Mouse (Mus musculus) kidney, embryonic 16.5 days (tissue): ENCODE results near the gene Tars2. TPM values are rescaled to one million over a fixed set of nuclear protein-coding genes. Genes with fewer than 3 reads are reported as not detected.

ENCODE experiments used
- ATAC-seq: fragments of 200-750 bp; cut with Nextera tagmentation; 2 replicates; pipeline ENCODE4 v1.8.0; 2017; ENCODE audit warnings: moderate TSS enrichment; ENCODE audit not compliant: low FRiP score, low TSS enrichment
- H3K27ac ChIP-seq: fragments of 300-500 bp; sonication (generic); 2 replicates; pipeline ENCODE4 v1.5.1; 2014; ENCODE audit warnings: low read length
- H3K27me3 ChIP-seq: fragments of 300-500 bp; sonication (generic); 2 replicates; pipeline ENCODE4 v1.6.1; 2014; ENCODE audit warnings: low read length, control low read depth, mixed read lengths; ENCODE audit not compliant: insufficient read depth
- H3K36me3 ChIP-seq: fragments of 300-500 bp; sonication (generic); 2 replicates; pipeline ENCODE4 v1.6.1; 2014; ENCODE audit warnings: low read length, control low read depth, mixed read lengths; ENCODE audit not compliant: insufficient read depth
- H3K4me1 ChIP-seq: fragments of 300-500 bp; sonication (generic); 2 replicates; pipeline ENCODE4 v1.6.1; 2014; ENCODE audit warnings: low read length, control low read depth, mixed read lengths; ENCODE audit not compliant: insufficient read depth
- H3K4me2 ChIP-seq: fragments of 300-500 bp; sonication (generic); replicated peaks from 2 replicates; pipeline ENCODE4 v1.6.1; 2014; ENCODE audit warnings: low read depth, low read length
- H3K4me3 ChIP-seq: fragments of 300-500 bp; sonication (generic); 2 replicates; pipeline ENCODE4 v1.5.1; 2014; ENCODE audit warnings: mild to moderate bottlenecking, low read length
- H3K9ac ChIP-seq: fragments of 300-500 bp; sonication (generic); replicated peaks from 2 replicates; pipeline ENCODE4 v1.6.1; 2014; ENCODE audit warnings: low read length
- H3K9me3 ChIP-seq: fragments of 300-500 bp; sonication (generic); 2 replicates; pipeline ENCODE4 v1.6.1; 2016; ENCODE audit warnings: low read length, control low read depth
- WGBS: fragments of 180-500 bp; shearing (Covaris S2); extraction: QIAGEN DNeasy Blood & Tissue Kit; methylation state at CpG from one replicate; pipeline ENCODE4 v1.1.7; 2014; 5-methylcytosine and 5-hydroxymethylcytosine counted together
- polyA plus RNA-seq: library from polyadenylated mRNA; unstranded; fragments of >200 nt; fragmentation: Nextera tagmentation; extraction: Ambion mirVana; gene quantifications from 2 replicates; pipeline ENCODE4 v1.2.1, GENCODE M21; 2015

Gene Tars2
- polyA plus RNA-seq, 1 experiment from 2014 or later: 55.9 TPM

GRCm38 (mm10) chr3:95726696-95727358, 33.2 kb downstream of the Tars2 start:
- no peak overlapping the region for H3K4me3 ChIP-seq
- no peak for ATAC-seq
- no peaks in the 10 kb centered on the region for H3K9me3 ChIP-seq
- 56% methylated on average over 7 of the region's 7 CpGs for WGBS
- no peak overlapping the region for H3K4me2 ChIP-seq
- no peak overlapping the region for H3K9ac ChIP-seq
- no peak overlapping the region for H3K27ac ChIP-seq
- no peaks in the 10 kb centered on the region for H3K27me3 ChIP-seq
- H3K36me3 ChIP-seq: no peaks in the 10 kb centered on the region
- H3K4me1 ChIP-seq: no peaks in the 10 kb centered on the region

- no peak for ATAC-seq
- no peak overlapping the region for H3K4me2 ChIP-seq
- 85% methylated on average over 7 of the region's 7 CpGs for WGBS
- no peaks in the 10 kb centered on the region for H3K9me3 ChIP-seq
- no peak overlapping the region for H3K9ac ChIP-seq
- H3K36me3 ChIP-seq: no peaks in the 10 kb centered on the region
- no peak overlapping the region for H3K4me3 ChIP-seq
- H3K4me1 ChIP-seq: no peaks in the 10 kb centered on the region
- no peaks in the 10 kb centered on the region for H3K27me3 ChIP-seq
- no peak overlapping the region for H3K27ac ChIP-seq
These were observed 34.1 kb downstream of the Tars2 start for GRCm38 (mm10) chr3:95725863-95726262.

GRCm38 (mm10) chr3:95722386-95722785, 37.6 kb downstream of the Tars2 start:
- no peak overlapping the region for H3K27ac ChIP-seq
- WGBS: 53% methylated on average over 3 of the region's 3 CpGs

DNA sequence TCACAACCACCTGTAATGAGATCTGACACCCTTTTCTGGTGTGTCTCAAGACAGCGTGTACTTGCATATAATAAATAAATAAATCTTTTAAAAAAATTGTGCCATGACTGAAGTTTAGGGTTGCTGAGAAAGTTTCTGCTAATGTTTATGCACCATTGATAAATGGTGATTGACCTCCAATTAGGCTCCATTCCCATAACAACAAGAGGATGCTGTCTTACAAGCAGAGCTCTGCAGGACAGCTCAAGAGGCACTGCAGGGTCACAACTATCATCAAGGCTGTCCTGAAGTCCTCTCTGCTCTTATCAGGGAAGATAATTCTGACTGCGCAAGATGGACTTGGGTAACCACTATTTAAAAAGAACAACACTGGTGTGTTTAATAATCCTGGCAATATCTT, 41.9 kb downstream of the Tars2 start:
- peaks cover 2% of the 10 kb centered on the region; the same call in 1 of the 2 replicates for H3K36me3 ChIP-seq
- no peak overlapping the region for H3K9ac ChIP-seq
- no peaks in the 10 kb centered on the region for H3K27me3 ChIP-seq
- H3K4me3 ChIP-seq: no peak overlapping the region
- H3K4me2 ChIP-seq: no peak overlapping the region
- H3K4me1 ChIP-seq: no peaks in the 10 kb centered on the region
- H3K9me3 ChIP-seq: no peaks in the 10 kb centered on the region
- 91% methylated on average over 2 of the region's 2 CpGs for WGBS
- ATAC-seq: no peak
- no peak overlapping the region for H3K27ac ChIP-seq

More at GRCm38 (mm10) chr3:95722386-95722785, 37.6 kb downstream of the Tars2 start:
- Histone ChIP-seq H3K9ac (no peak overlapping the region), H3K36me3 (no peaks in the 10 kb centered on the region), H3K9me3 (no peaks in the 10 kb centered on the region), H3K4me1 (no peaks in the 10 kb centered on the region), H3K4me2 (no peak overlapping the region), H3K27me3 (no peaks in the 10 kb centered on the region), H3K4me3 (no peak overlapping the region)
- no peak for ATAC-seq

GRCm38 (mm10) chr3:95716075-95716474, 43.9 kb downstream of the Tars2 start:
- Histone ChIP-seq H3K4me3 (no peak overlapping the region), H3K4me2 (no peak overlapping the region), H3K9me3 (no peaks in the 10 kb centered on the region), H3K27me3 (no peaks in the 10 kb centered on the region), H3K27ac (no peak overlapping the region), H3K4me1 (no peaks in the 10 kb centered on the region), H3K36me3 (peaks cover 4% of the 10 kb centered on the region; the same call in 1 of the 2 replicates), H3K9ac (no peak overlapping the region)
- no peak for ATAC-seq
- WGBS: 89% methylated on average over 1 of the region's 1 CpGs

- peaks cover 4% of the 10 kb centered on the region; the same call in 1 of the 2 replicates for H3K36me3 ChIP-seq
- H3K9ac ChIP-seq: no peak overlapping the region
- H3K4me2 ChIP-seq: no peak overlapping the region
- H3K27ac ChIP-seq: no peak overlapping the region
- no peak for ATAC-seq
- 0 out of 2 replicates have a peak, but pooled peaks cover 2% of the 10 kb centered on the region for H3K4me1 ChIP-seq
- no peaks in the 10 kb centered on the region for H3K27me3 ChIP-seq
- H3K4me3 ChIP-seq: no peak overlapping the region
- H3K9me3 ChIP-seq: no peaks in the 10 kb centered on the region
These were observed 50.0 kb downstream of the Tars2 start for GRCm38 (mm10) chr3:95709967-95710366.

DNA sequence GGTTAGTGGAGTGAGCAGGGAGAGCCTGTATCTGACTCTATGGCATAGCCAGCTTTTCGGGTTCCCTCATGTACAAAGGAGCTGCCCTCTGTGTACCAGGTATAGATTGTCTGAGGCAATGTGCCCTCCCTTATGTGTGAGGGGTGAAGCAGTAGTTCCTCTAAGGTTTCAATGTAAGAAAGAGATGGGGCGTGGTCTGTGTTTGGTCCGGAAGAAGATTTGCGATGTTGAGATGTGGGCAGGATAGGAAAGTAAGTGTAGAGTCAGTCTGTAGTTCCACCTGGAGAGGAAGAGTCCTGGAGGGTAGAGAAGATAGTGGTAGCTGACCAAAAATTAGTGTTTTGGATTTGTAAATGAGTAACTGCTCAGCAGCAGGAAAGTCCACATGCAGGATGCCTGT, 51.0 kb downstream of the Tars2 start:
- H3K4me3 ChIP-seq: no peak overlapping the region
- H3K36me3 ChIP-seq: peaks cover 4% of the 10 kb centered on the region; the same call in 1 of the 2 replicates
- WGBS: 85% methylated on average over 4 of the region's 4 CpGs
- no peak overlapping the region for H3K4me2 ChIP-seq
- 0 out of 2 replicates have a peak, but pooled peaks cover 2% of the 10 kb centered on the region for H3K4me1 ChIP-seq
- no peaks in the 10 kb centered on the region for H3K27me3 ChIP-seq
- no peaks in the 10 kb centered on the region for H3K9me3 ChIP-seq
- H3K9ac ChIP-seq: no peak overlapping the region
- ATAC-seq: no peak
- no peak overlapping the region for H3K27ac ChIP-seq

GRCm38 (mm10) chr3:95707497-95707896, 52.5 kb downstream of the Tars2 start:
- Histone ChIP-seq H3K4me1 (0 out of 2 replicates have a peak, but pooled peaks cover 2% of the 10 kb centered on the region), H3K36me3 (no peaks in the 10 kb centered on the region), H3K4me3 (no peak overlapping the region), H3K9ac (no peak overlapping the region), H3K9me3 (no peaks in the 10 kb centered on the region), H3K4me2 (no peak overlapping the region), H3K27me3 (no peaks in the 10 kb centered on the region), H3K27ac (no peak overlapping the region)
- WGBS: 65% methylated on average over 7 of the region's 7 CpGs
- ATAC-seq: no peak

- ATAC-seq: no peak
- no peak overlapping the region for H3K9ac ChIP-seq
- H3K9me3 ChIP-seq: no peaks in the 10 kb centered on the region
- no peak overlapping the region for H3K4me3 ChIP-seq
- H3K4me1 ChIP-seq: peaks cover 11% of the 10 kb centered on the region
- H3K27ac ChIP-seq: no peak overlapping the region
- H3K36me3 ChIP-seq: no peaks in the 10 kb centered on the region
- H3K4me2 ChIP-seq: no peak overlapping the region
- WGBS: 93% methylated on average over 4 of the region's 4 CpGs
- no peaks in the 10 kb centered on the region for H3K27me3 ChIP-seq
These were observed 53.7 kb downstream of the Tars2 start for GRCm38 (mm10) chr3:95706273-95706672.

DNA sequence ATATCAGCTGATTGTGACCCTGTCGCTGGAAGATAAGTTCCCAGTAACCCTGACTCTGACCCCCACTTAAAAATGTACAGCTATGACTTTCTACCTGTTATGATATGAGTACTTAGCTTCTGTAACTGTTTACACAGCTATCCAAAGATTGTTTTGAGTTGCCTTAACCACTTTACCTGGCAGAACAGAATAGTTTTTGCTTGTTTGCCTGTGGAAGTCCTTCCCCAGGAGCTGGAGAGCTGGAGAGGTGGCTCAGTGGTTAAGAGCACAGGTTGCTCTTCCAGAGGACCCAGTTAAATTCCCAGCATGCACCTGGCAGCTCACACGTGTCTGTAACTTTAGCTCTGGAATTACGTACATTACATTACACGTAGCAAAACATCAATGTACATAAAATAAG, 55.4 kb downstream of the Tars2 start:
- no peak for ATAC-seq
- Histone ChIP-seq H3K9me3 (no peaks in the 10 kb centered on the region), H3K27me3 (no peaks in the 10 kb centered on the region), H3K36me3 (no peaks in the 10 kb centered on the region), H3K9ac (no peak overlapping the region), H3K4me2 (no peak overlapping the region), H3K4me3 (no peak overlapping the region), H3K27ac (no peak overlapping the region), H3K4me1 (peaks cover 22% of the 10 kb centered on the region)
- 90% methylated on average over 4 of the region's 4 CpGs for WGBS
